Mouse (Mus musculus): Measurements from ENCODE around the gene Slc25a20. TPM values are rescaled to one million over a fixed set of nuclear protein-coding genes. Genes with fewer than 3 reads are reported as not detected.

Slc25a20 gene
- polyA plus RNA-seq (2012; rRNA removed), result 6.8 and 9.3 TPM in 2 replicates

DNA sequence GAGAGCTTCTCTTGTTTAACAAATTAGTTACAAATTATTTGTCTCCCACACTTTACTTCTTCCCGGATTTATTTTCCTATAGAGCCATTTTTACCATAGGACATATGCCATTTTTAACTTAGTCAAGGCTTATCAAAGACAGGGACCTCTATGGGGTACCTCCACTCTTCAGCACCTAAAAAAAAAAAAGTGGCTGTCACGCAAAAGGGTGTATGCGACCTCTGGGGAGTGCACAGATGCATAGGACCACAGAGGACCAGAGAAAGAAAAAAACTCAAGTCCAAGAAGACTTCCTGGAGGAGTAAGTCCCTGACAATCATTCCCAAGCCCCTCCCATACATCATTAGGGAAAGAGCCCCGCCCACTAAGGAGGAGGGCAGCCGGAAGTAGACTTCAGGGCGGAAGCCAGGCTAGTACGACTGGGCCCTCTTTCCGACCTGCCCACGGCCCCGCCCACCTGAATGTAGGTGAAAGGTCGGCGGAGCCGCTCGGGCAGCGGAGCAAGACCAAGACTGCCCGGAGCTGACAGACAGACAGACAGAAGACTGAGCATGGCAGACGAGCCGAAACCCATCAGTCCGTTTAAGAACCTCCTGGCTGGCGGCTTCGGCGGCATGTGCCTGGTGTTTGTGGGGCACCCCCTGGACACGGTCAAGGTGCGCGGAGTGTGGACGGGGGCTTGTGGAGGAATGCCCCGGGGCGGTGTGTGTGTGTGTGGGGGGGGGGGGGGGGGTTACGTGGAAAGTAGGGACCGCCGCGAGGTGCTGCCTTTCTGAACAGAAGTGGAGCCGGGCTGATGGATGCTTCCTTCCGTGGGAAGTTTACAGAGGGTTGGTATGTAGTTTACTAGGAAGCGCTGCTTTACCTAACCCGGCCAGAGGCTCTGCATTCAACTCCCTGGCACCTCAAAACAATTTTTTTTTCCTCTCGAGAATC, at the start of gene Slc25a20:
TSS of gene Slc25a20 (plus strand) at position 412 of the 936 bp plus-strand sequence.

GRCm38 (mm10) chr9:108648611-108649560, 13.0 kb upstream of the Slc25a20 start, which contains the start of gene Arih2:
Gene Arih2 (minus strand): TSS chr9:108649386.

DNA sequence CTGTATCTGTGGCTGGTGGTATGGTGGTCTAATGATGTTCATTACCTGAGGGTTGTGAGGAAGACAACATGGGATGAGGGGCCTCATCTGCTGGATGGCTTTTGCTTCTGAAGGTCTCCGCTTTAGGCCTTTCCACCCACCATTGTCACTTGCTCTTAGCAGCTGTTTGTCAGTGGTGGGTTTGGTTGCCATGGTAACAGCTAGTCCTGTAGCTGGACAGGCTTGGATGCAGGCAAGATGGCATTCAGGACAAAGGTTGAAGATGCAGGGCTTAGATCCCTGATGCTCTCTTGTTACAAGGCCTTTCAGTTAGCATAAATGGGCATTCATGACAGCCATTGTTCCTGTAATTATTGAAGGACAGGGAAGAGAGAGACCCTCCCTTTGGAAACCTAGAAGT, 27.2 kb downstream of the Slc25a20 start, which contains the start of gene Prkar2a:
TSS of gene Prkar2a (plus strand) at position 209 of the 400 bp plus-strand sequence.

Other genes with a start within 250 kb of the Slc25a20 start
- gene Ccdc36, start 233.6 kb upstream of the Slc25a20 start, polyA plus RNA-seq (2012; rRNA removed), result 0.17 TPM in 2 replicates
- not detected in 2 replicates for gene BC048562, start 225.6 kb upstream of the Slc25a20 start, polyA plus RNA-seq (2012; rRNA removed)
- gene Ccdc71, start 201.6 kb upstream of the Slc25a20 start, polyA plus RNA-seq (2012; rRNA removed), result 9.1 and 10.2 TPM in 2 replicates
- gene Klhdc8b, start 200.5 kb upstream of the Slc25a20 start, polyA plus RNA-seq (2012; rRNA removed), result 10.9 and 12.7 TPM in 2 replicates
- gene Lamb2, start 182.4 kb upstream of the Slc25a20 start, polyA plus RNA-seq (2012; rRNA removed), result 7.2 and 7.9 TPM in 2 replicates
- 29.8 and 34.1 TPM in 2 replicates for gene Usp19, start 171.5 kb upstream of the Slc25a20 start, polyA plus RNA-seq (2012; rRNA removed)
- 97.1 and 108 TPM in 2 replicates for gene Qars, start 154.4 kb upstream of the Slc25a20 start, polyA plus RNA-seq (2012; rRNA removed)
- 36.9 and 46.0 TPM in 2 replicates for gene Qrich1, start 145.3 kb upstream of the Slc25a20 start, polyA plus RNA-seq (2012; rRNA removed)
- gene Impdh2, start 101.8 kb upstream of the Slc25a20 start, polyA plus RNA-seq (2012; rRNA removed), result 120 and 136 TPM in 2 replicates
- gene Ndufaf3, start 94.7 kb upstream of the Slc25a20 start, polyA plus RNA-seq (2012; rRNA removed), result 9.9 and 11.3 TPM in 2 replicates
- 38.4 and 45.4 TPM in 2 replicates for gene Dalrd3, start 92.2 kb upstream of the Slc25a20 start, polyA plus RNA-seq (2012; rRNA removed)
- 7.5 and 8.5 TPM in 2 replicates for gene Wdr6, start 83.3 kb upstream of the Slc25a20 start, polyA plus RNA-seq (2012; rRNA removed)
- gene P4htm, start 64.4 kb upstream of the Slc25a20 start, polyA plus RNA-seq (2012; rRNA removed), result 0.63 and 0.67 TPM in 2 replicates
- 18.2 and 20.6 TPM in 2 replicates for gene Arih2, start 12.7 kb upstream of the Slc25a20 start, polyA plus RNA-seq (2012; rRNA removed)
- gene Prkar2a, start 27.2 kb downstream of the Slc25a20 start, polyA plus RNA-seq (2012; rRNA removed), result 5.9 and 7.1 TPM in 2 replicates
- gene Ip6k2, start 121.7 kb downstream of the Slc25a20 start, polyA plus RNA-seq (2012; rRNA removed), result 27.8 and 29.7 TPM in 2 replicates
- 3.3 and 3.9 TPM in 2 replicates for gene Nckipsd, start 146.3 kb downstream of the Slc25a20 start, polyA plus RNA-seq (2012; rRNA removed)
- 0.15 and 0.23 TPM in 2 replicates for gene Celsr3, start 164.2 kb downstream of the Slc25a20 start, polyA plus RNA-seq (2012; rRNA removed)
- 3.9 and 4.0 TPM in 2 replicates for gene Slc26a6, start 191.2 kb downstream of the Slc25a20 start, polyA plus RNA-seq (2012; rRNA removed)